Mouse (Mus musculus): ENCODE data around the gene Ano3. TPM values are rescaled to one million over a fixed set of nuclear protein-coding genes. Genes with fewer than 3 reads are reported as not detected.

The Ano3 gene
- polyA plus RNA-seq, 1 experiment from 2014 or later = 2.6 TPM

- no peaks in the 10 kb centered on the region for H3K36me3 ChIP-seq
- no peak overlapping the region for H3K27ac ChIP-seq (replicated peaks)
- H3K4me3 ChIP-seq = no peak overlapping the region
- no peaks in the 10 kb centered on the region for H3K4me1 ChIP-seq
- 83% methylated on average over 2 of the region's 2 CpGs for WGBS
- no peaks in the 10 kb centered on the region for H3K27me3 ChIP-seq (ENCODE audit: low read depth, poor library complexity, severe bottlenecking)
- DNase-seq (ENCODE audit: low spot score) = no peak
- no peaks in the 10 kb centered on the region for H3K9me3 ChIP-seq (replicated peaks)
These were observed 279.6 kb downstream of the Ano3 start for GRCm38 (mm10) chr2:110671071-110671624.

- no peak overlapping the region for H3K27ac ChIP-seq (replicated peaks)
- DNase-seq (ENCODE audit: low spot score) = no peak
- H3K4me1 ChIP-seq = peaks cover 7% of the 10 kb centered on the region; the same call in 1 of the 2 replicates
- H3K27me3 ChIP-seq (ENCODE audit: low read depth, poor library complexity, severe bottlenecking) = no peaks in the 10 kb centered on the region
- H3K4me3 ChIP-seq = no peak overlapping the region
- no peaks in the 10 kb centered on the region for H3K36me3 ChIP-seq
- H3K9me3 ChIP-seq (replicated peaks) = no peaks in the 10 kb centered on the region
- WGBS = 57% methylated on average over 4 of the region's 4 CpGs
These were observed 287.4 kb downstream of the Ano3 start for GRCm38 (mm10) chr2:110663329-110663728.

GRCm38 (mm10) chr2:110644846-110645245 lies 305.9 kb downstream of the Ano3 start:
- Histone ChIP-seq H3K4me1 (peaks cover 3% of the 10 kb centered on the region; the same call in 1 of the 2 replicates), H3K36me3 (no peaks in the 10 kb centered on the region), H3K9me3 (replicated peaks) (no peaks in the 10 kb centered on the region), H3K27me3 (ENCODE audit: low read depth, poor library complexity, severe bottlenecking) (no peaks in the 10 kb centered on the region), H3K27ac (replicated peaks) (no peak overlapping the region), H3K4me3 (no peak overlapping the region)
- DNase-seq (ENCODE audit: low spot score) = no peak

- WGBS = 92% methylated on average over 1 of the region's 1 CpGs
- Histone ChIP-seq H3K4me3 (no peak overlapping the region), H3K9me3 (replicated peaks) (no peaks in the 10 kb centered on the region), H3K27ac (replicated peaks) (no peak overlapping the region), H3K36me3 (no peaks in the 10 kb centered on the region), H3K27me3 (ENCODE audit: low read depth, poor library complexity, severe bottlenecking) (no peaks in the 10 kb centered on the region), H3K4me1 (peaks cover 3% of the 10 kb centered on the region; the same call in 1 of the 2 replicates)
- no peak for DNase-seq (ENCODE audit: low spot score)
These were observed 306.4 kb downstream of the Ano3 start for GRCm38 (mm10) chr2:110644358-110644757.

Other genes starting within 250 kb of the Ano3 start
- 0.05 TPM in 2 replicates for gene Muc15, start 229.6 kb downstream of the Ano3 start, polyA plus RNA-seq (2016; fragmentation: Nextera tagmentation; extraction: Ambion mirVana)
- gene Gm13941, start 155.1 kb upstream of the Ano3 start, polyA plus RNA-seq (2016; fragmentation: Nextera tagmentation; extraction: Ambion mirVana) = not detected in 2 replicates
- gene Gm15130, start 202.0 kb upstream of the Ano3 start, polyA plus RNA-seq (2016; fragmentation: Nextera tagmentation; extraction: Ambion mirVana) = not detected in 2 replicates